Mouse (Mus musculus) megakaryocyte, embryonic 14.5 days (primary cell): Measurements from ENCODE around the gene Gm10260.

Source experiments
- FLI1 ChIP-seq: IDR thresholded peaks from 2 replicates; pipeline ENCODE4 v1.6.1; 2012; ENCODE audit warnings: low read length, inconsistent platforms, mixed read lengths
- GATA1 ChIP-seq: IDR thresholded peaks from 3 replicates; pipeline ENCODE4 v1.6.1; 2012; ENCODE audit warnings: mixed read lengths, low read length, inconsistent platforms, borderline replicate concordance

DNA sequence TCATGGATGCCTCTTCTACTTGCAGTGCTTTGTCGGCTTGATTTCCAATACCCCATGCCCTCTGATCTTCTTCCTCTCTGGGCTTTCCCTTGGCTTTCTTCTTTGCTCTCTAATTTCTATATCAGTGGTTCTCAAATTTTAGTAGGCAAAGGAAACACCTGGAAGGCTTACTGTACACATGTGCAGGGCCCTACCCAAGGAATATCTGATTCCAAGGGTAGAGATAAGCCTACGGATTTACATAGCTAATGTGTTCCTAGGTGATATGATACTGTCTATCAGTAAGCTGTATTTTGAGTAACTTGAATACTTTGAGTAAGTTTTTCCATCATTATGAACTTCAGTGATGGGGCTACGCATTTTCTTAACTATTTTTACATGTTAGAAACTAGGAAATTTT lies 25.7 kb downstream of the Gm10260 start:
- TF ChIP-seq GATA1 (no peak), FLI1 (no peak)
